8 mouse cellular contexts compared by ENCODE assay signal in genomic region chr8:72354272-72354671, GRCm38 (mm10). TPM values are rescaled to one million over a fixed set of nuclear protein-coding genes. Genes with fewer than 3 reads are reported as not detected.
DNase-seq lines count a peak whose midpoint lies in the region; ATAC-seq and TF ChIP-seq lines count a peak whose summit lies in the region.

No protein-coding gene starts in this region.

- H3K27me3 ChIP-seq in stomach, embryonic 15.5 days (replicated peaks): no peaks in the 10 kb centered on the region
- H3K27me3 ChIP-seq in intestine, postnatal 0 days (replicated peaks; ENCODE audit: control insufficient read depth, insufficient read depth, low read length): no peaks in the 10 kb centered on the region
- H3K27me3 ChIP-seq in embryonic facial prominence, embryonic 10.5 days (replicated peaks; ENCODE audit: low read depth, poor library complexity, severe bottlenecking): no peaks in the 10 kb centered on the region

- H3K9me3 ChIP-seq in stomach, embryonic 15.5 days: no peaks in the 10 kb centered on the region
- no peaks in the 10 kb centered on the region for H3K9me3 ChIP-seq in intestine, postnatal 0 days (ENCODE audit: control insufficient read depth)
- no peaks in the 10 kb centered on the region for H3K9me3 ChIP-seq in embryonic facial prominence, embryonic 10.5 days

- WGBS in stomach, embryonic 15.5 days: 59% methylated on average over 11 of the region's 11 CpGs
- 64% methylated on average over 11 of the region's 11 CpGs for WGBS in intestine, postnatal 0 days
- WGBS in embryonic facial prominence, embryonic 10.5 days: 77% methylated on average over 11 of the region's 11 CpGs

- no peak overlapping the region for H3K4me3 ChIP-seq in stomach, embryonic 15.5 days (replicated peaks)
- no peak overlapping the region for H3K4me3 ChIP-seq in intestine, postnatal 0 days (ENCODE audit: low read depth, low read length)
- no peak overlapping the region for H3K4me3 ChIP-seq in embryonic facial prominence, embryonic 10.5 days

- peaks cover 23% of the 10 kb centered on the region; the same call in 1 of the 2 replicates for H3K36me3 ChIP-seq in stomach, embryonic 15.5 days
- peaks cover 49% of the 10 kb centered on the region for H3K36me3 ChIP-seq in intestine, postnatal 0 days (ENCODE audit: control insufficient read depth, insufficient read depth)
- peaks cover 78% of the 10 kb centered on the region for H3K36me3 ChIP-seq in embryonic facial prominence, embryonic 10.5 days (replicated peaks)

- DNase-seq in left cerebral cortex, postnatal 25 days (ENCODE audit: low spot score in 2 of 2): peak; percentile 31 to 39
- DNase-seq in left cerebral cortex, postnatal 14 days (ENCODE audit: low spot score in 2 of 2): no peak
- peak; percentile 54 for DNase-seq in heart, postnatal 4 days
- peak; percentile 75 to 78 for DNase-seq in lung, adult 18-20 months
- no peak for DNase-seq in gastrocnemius, postnatal 36 days
- DNase-seq in embryonic facial prominence, embryonic 10.5 days (ENCODE audit: low spot score): no peak

- no peak overlapping the region for H3K4me2 ChIP-seq in stomach, embryonic 15.5 days
- H3K4me2 ChIP-seq in intestine, postnatal 0 days (replicated peaks; ENCODE audit: low read depth): no peak overlapping the region

- no peak for TF ChIP-seq CTCF in intestine, postnatal 0 days (IDR thresholded peaks at IDR 0.05; ENCODE audit: low read depth)

- ATAC-seq in stomach, embryonic 15.5 days (ENCODE audit: insufficient read depth, low FRiP score, low read depth): 0 out of 2 replicates have a peak, but pooled peaks have one; percentile 44
- ATAC-seq in intestine, postnatal 0 days: no peak

- no peak overlapping the region for H3K9ac ChIP-seq in stomach, embryonic 15.5 days
- H3K9ac ChIP-seq in intestine, postnatal 0 days (ENCODE audit: low read depth, low read length): no peak overlapping the region

- no peaks in the 10 kb centered on the region for H3K4me1 ChIP-seq in stomach, embryonic 15.5 days
- H3K4me1 ChIP-seq in intestine, postnatal 0 days (replicated peaks; ENCODE audit: control insufficient read depth, insufficient read depth, low read length): no peaks in the 10 kb centered on the region
- H3K4me1 ChIP-seq in embryonic facial prominence, embryonic 10.5 days: no peaks in the 10 kb centered on the region

- intact Hi-C loops in left cerebral cortex, postnatal 25 days (cut with DNase I): no loop called here
- intact Hi-C loops in left cerebral cortex, postnatal 14 days (cut with DNase I): no loop called here
- intact Hi-C loops in gastrocnemius, postnatal 36 days (cut with DNase I): no loop called here

- no peak overlapping the region for H3K27ac ChIP-seq in stomach, embryonic 15.5 days
- H3K27ac ChIP-seq in intestine, postnatal 0 days (ENCODE audit: low read depth, low read length): no peak overlapping the region
- no peak overlapping the region for H3K27ac ChIP-seq in embryonic facial prominence, embryonic 10.5 days (replicated peaks)

RNA-seq across cellular contexts. Expression of gene Klf2, which starts 35.4 kb away (rescaled TPM):
- 10 to 100 TPM; 13.6 to 18.2 TPM for total RNA-seq in left cerebral cortex, postnatal 25 days (2021)
- total RNA-seq in left cerebral cortex, postnatal 14 days (2021): 10 to 100 TPM; 16.6 to 21.2 TPM
- 10 to 100 TPM; 65.3 to 68.2 TPM for total RNA-seq in heart, postnatal 4 days (2021)
- 7.6 and 8.4 TPM in 2 replicates for polyA plus RNA-seq in stomach, embryonic 15.5 days (2015; fragmentation: Nextera tagmentation; extraction: Ambion mirVana)
- total RNA-seq in gastrocnemius, postnatal 36 days (2021): 10 to 100 TPM in 1 of 2 experiments, 1 to 10 TPM in 1; 9.3 to 26.4 TPM
- polyA plus RNA-seq in intestine, postnatal 0 days (2015; fragmentation: Nextera tagmentation; extraction: Ambion mirVana): 8.9 and 11.1 TPM in 2 replicates
- 3.1 and 3.7 TPM in 2 replicates for polyA plus RNA-seq in embryonic facial prominence, embryonic 10.5 days (2016; fragmentation: Nextera tagmentation; extraction: Ambion mirVana)

RNA-seq across cellular contexts. Expression of gene Gm10282, which starts 49.2 kb away (rescaled TPM):
- 1 to 10 TPM; 6.1 to 7.0 TPM for total RNA-seq in left cerebral cortex, postnatal 25 days (2021)
- 1 to 10 TPM; 5.1 to 8.7 TPM for total RNA-seq in left cerebral cortex, postnatal 14 days (2021)
- total RNA-seq in heart, postnatal 4 days (2021): 10 to 100 TPM; 34.9 to 36.3 TPM
- polyA plus RNA-seq in stomach, embryonic 15.5 days (2015; fragmentation: Nextera tagmentation; extraction: Ambion mirVana): 22.1 and 43.6 TPM in 2 replicates
- total RNA-seq in gastrocnemius, postnatal 36 days (2021): 1 to 10 TPM; 2.0 to 3.0 TPM
- 6.8 and 7.8 TPM in 2 replicates for polyA plus RNA-seq in intestine, postnatal 0 days (2015; fragmentation: Nextera tagmentation; extraction: Ambion mirVana)
- polyA plus RNA-seq in embryonic facial prominence, embryonic 10.5 days (2016; fragmentation: Nextera tagmentation; extraction: Ambion mirVana): 31.3 and 36.9 TPM in 2 replicates

Comparison
In these comparisons a context has a peak if more than half of its experiments do, and no peak if none do; other contexts are left out.
1. DNase-seq: peak in left cerebral cortex, postnatal 25 days (2 of 2), heart, postnatal 4 days (single experiment) and lung, adult 18-20 months (2 of 2); none in left cerebral cortex, postnatal 14 days (0 of 2), gastrocnemius, postnatal 36 days (0 of 2) and embryonic facial prominence, embryonic 10.5 days (single experiment).